Mouse (Mus musculus): Measurements from ENCODE around the gene 0610009B22Rik. TPM values are rescaled to one million over a fixed set of nuclear protein-coding genes. Genes with fewer than 3 reads are reported as not detected.
"Not testable (repeated sequence)": the region's sequence is repeated elsewhere in the genome, so short reads cannot be mapped to it uniquely, and the experiment has no call there.

0610009B22Rik gene
- total RNA-seq (2021): 10 to 100 TPM; 35.8 to 37.3 TPM
- long read RNA-seq, experiment 1, transcript 0610009B22Rik-201 (2 exons, 813 nt): major isoform, 49 of 53 reads
- long read RNA-seq, experiment 1, partial matches to known transcripts: 0 of 53 reads
- long read RNA-seq, experiment 1, other reads (novel, unspliced or antisense): 3 of 53 reads
- long read RNA-seq, experiment 2, transcript 0610009B22Rik-201 (2 exons, 813 nt): major isoform, 24 of 25 reads
- long read RNA-seq, experiment 2, partial matches to known transcripts: 0 of 25 reads
- long read RNA-seq, experiment 2, other reads (novel, unspliced or antisense): 1 of 25 reads

DNA sequence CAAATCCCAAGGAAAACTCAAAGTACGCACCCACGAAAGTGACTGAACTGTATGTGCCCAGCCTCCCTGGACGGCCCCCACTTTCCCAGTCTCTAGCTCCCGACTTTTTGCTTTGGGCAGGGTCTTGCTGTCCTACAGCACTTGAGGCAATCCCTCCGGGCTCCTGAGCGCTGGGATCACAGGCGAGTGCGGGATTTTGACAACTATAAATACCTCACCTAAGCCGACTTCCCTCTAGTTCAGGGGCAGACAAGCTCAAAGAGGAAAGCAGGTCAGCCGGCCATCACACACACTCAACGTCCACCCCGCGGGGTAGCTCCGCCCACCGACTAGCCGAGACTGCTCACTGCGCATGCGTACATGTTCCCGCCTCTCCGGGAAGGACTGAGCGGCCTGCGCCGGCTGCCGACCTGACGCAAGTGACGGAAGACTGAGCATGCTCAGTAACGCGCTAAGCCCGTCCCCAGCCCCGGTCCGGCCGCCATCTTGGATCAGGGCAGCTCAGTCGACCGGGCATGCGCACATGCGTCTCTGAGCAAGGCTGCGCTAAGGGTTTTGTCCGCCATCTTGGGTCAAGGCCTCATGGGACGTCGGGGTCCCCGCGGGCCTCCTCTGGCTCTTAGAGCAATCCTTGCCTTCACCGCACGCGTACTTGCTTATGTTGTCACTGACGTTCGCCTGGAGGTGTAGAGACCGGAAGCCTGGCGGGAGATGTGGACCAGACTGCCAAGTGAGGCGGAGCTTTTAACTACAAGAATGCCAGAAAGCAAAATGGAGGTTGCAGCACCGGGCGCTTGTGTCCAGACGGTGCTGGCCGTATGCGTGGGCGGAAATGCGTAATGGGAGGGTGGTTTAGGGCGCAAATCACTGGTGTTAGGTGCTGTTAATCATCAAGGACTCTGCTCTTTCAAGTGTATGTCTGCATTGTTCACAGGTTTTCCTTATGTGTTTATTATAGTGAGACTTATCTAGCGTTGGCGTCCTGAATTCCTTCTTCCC lies at the start of gene 0610009B22Rik:
0610009B22Rik (minus strand) TSS at position 545 of the 999 bp plus-strand sequence.
- intact Hi-C loops (cut with DNase I): loop anchor here (10.0 kb wide), 1 partner anchor 404 kb away; the partner anchor contains the start of gene Col23a1
- DNase-seq: peak; percentile 100

DNA sequence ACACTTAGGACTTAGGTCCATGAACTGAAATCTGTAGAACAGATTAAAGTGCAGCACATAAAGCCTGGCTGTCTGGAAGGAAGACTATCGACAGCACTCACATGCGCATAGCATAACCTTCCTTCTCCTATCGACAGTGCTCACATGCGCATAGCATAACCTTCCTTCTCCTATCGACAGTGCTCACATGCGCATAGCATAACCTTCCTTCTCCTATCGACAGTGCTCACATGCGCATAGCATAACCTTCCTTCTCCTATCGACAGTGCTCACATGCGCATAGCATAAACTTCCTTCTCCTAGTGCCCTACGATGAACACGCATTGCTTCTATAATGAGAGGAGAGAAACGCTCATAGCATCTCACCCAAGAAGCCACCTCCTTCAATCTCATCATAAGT lies 45.5 kb upstream of the 0610009B22Rik start:
- not testable (repeated sequence) for DNase-seq

DNA sequence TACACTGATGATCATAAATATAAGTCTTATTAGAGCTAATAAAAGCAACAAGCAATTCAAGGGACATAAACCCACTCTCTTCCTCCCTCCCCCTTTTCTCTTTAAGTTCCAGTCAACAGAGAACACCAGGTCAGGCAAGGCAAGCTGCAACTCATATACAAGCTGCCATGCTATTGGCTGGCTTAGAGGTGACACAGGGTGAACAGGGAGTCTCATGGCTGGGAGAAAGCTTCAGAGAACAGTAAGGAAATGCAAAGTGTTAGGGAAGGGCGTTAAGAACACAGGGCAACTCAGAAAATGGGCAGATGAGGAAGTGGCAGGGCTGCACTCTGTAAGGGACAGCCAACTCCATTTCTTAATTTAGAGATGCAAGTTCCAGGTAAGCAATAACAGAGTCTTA lies 44.2 kb upstream of the 0610009B22Rik start:
- DNase-seq: no peak
- intact Hi-C loops (cut with DNase I): loop anchor here (5.0 kb wide), 1 partner anchor 49 kb away; no protein-coding TSS in a partner anchor

More for the DNA sequence above, 45.5 kb upstream of the 0610009B22Rik start:
- intact Hi-C loops (cut with DNase I): loop anchor here (5.0 kb wide), 1 partner anchor 48 kb away; no protein-coding TSS in a partner anchor

DNA sequence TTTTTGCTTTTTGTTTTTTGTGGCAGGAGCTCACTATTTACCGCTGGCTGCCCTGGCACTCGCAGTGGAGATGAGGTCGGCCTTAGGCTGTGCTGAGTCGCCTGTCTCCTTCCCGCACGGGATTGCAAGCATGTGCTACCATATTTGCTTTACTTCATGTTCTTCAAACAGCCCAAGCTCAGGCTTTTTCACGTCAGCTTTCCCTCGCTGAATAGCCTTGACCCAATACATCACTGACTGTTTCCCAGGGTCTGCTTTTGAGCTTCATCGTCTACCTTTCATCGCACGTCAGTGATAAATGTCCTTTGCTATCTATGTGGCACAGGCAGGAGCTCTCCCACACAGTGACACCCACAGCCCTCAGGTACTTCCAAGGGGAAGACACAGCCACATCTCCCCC lies 32.4 kb upstream of the 0610009B22Rik start:
- intact Hi-C loops (cut with DNase I): no loop called here
- DNase-seq: no peak

DNA sequence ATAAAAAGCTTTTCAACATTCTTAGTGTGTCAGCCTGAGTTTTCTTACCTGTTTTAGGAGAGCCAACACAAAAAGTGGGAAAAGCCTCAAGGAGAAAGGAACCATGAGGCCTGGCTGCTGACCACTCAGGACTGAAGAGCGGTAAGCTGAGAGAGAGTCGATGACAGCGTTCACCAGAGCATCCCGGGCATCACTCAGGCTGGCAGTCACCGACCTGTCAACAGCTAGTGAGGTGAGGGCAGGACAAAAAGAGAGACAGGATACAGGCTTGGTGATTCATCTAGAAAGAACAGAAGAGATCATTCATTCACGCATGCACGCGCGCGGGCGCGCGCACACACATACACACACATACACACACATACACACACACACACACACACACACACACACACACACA lies 18.4 kb upstream of the 0610009B22Rik start:
- no peak for DNase-seq
- intact Hi-C loops (cut with DNase I): no loop called here

DNA sequence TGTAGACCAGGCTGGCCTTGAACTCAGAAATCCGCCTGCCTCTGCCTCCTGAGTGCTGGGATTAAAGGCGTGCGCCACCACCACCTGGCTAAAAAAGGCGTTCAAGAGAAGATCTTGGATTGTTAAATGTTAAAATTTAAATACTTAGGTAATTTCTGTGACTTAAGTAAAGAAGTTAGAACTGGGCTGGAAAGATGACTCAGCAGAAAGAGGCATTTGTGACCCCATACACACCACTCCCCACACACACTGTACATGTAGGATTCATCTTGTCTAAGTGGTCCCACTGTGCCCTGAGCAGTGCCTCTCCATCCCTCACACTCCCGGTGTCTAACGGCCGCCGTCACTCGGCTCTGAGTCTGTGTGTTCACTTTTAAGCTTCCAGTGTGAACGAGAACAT lies 17.8 kb upstream of the 0610009B22Rik start:
- no peak for DNase-seq
- intact Hi-C loops (cut with DNase I): no loop called here

DNA sequence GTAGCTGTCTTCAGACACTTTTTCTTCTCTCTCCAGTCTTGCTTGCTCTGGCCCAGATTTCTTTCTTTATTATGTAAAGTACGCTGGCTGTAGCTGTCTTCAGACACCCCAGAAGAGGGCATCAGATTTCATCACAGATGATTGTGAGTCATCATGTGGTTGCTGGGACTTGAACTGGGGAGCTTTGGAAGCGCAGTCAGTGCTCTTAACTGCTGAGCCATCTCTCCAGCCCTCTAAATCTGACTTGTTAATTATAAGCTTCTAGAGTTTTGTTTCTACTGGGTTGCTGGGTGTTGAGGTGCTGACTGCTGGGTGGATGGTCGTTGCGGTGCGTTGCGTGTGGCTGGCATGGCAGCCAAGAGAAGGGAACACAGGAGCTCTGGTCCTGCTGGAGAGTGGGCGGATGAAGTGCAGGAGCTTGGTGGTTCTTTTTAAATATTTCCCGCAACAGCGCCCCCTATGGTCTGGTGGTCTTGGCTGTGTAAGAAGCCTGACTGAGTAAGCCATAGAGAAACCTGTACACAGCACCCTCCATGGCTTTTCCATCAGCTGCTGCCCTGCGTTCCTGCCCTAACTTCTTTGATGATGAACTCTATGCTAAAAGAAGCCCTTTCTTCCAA lies 14.8 kb upstream of the 0610009B22Rik start:
- intact Hi-C loops (cut with DNase I): no loop called here
- DNase-seq: peak in 1 of 2 experiments; percentile 9

DNA sequence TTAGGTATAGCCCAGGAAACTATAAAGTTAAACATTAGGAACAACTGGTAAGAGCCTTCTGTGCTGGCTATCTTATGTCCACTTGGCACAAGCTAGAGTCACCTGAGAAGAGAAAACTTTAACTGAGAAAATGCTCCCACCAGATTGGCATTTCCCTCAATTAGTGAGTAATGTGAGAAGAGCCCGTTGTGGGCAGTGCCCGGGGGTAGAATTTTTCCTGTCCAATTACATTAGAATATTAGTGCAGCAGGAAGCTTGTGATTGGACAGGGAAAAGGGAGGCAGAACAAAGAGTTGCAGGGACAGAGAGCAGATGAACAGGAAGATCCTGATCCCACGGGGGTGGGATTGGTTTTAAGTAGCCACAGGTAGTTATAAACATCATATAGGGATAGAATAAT lies 14.2 kb upstream of the 0610009B22Rik start:
- intact Hi-C loops (cut with DNase I): no loop called here
- DNase-seq: no peak

DNA sequence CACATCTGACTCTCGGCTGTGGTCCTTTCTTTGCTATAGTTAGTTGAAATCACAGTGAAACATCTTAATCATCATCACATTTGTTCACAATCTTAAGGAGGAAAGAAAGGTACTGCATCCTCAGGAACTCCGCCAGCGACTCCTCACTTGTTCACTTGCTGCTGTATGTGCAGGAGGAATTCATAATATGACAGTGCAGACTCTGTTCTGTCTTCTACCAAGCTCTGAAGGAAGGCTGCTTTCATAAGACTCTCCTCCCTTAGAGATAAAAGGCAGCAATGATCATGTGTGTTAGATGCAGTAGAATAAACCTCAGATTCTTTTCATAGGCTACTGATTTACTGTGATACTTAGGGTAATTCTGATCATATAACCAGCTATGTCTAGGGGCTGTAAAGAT lies 6.3 kb upstream of the 0610009B22Rik start:
- intact Hi-C loops (cut with DNase I): no loop called here
- no peak for DNase-seq

DNA sequence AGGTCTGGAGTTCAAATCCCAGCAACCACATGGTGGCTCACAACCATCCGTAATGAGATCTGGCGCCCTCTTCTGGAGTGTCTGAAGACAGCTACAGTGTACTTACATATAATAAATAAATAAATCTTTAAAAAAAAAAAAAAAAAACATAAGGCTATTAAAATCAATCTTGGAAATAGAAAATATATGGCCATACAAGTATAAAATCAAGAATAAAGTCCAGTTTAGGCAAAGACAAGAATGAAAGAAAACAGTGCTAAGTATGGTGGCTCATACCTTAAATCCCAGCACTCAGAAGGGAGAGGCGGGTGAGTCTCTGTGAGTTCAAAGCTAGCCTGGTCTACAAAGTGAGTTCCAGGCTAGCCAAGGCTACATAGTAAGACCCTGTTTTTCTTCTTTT lies 1.9 kb upstream of the 0610009B22Rik start:
- DNase-seq; intact Hi-C loops (cut with DNase I): not testable (repeated sequence)

DNA sequence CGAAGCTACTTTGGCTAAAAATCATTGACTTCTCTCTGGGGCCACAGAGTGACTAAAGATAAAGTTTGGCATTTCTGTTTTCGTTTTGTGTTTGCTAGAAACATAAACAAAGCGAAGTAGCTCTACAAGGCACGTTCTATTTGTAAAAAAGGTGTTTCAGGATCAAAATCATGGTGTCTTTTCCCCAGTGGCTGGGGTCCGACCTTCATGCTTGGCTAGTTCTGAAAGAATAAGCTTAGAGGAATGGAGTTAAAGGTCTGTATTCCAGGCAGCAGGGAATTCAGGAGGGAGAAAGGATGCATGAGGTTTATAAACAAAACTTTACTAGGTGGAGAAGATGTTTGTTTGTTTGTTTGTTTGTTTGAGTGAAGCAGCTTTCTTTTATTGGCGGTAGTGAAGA lies 669 bp upstream of the 0610009B22Rik start:
- DNase-seq: no peak
- intact Hi-C loops (cut with DNase I): loop anchor here (10.0 kb wide), 1 partner anchor 405 kb away; the partner anchor contains the start of gene Col23a1

DNA sequence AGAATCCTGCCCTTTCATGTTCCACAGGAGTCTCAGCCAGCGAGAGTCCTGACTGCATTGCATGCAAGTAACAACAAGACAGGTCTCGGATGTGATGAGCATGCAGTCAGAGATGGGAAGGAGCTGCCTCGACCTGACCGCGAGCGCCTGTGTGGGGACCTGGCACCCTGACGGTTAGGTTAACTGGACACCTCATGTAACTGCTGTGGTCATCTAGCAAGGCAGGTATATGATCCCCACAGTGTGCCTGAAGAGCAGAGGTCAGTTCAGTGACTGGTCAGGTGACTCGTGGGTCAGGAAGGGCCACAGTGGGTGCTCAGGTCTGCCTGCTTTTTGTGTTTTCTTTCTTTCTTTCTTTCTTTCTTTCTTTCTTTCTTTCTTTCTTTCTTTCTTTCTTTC lies 6.7 kb downstream of the 0610009B22Rik start:
- intact Hi-C loops (cut with DNase I): loop anchor here (1.0 to 10.0 kb wide), 3 partner anchors 35 to 397 kb away; partner anchors contain the start of gene Col23a1
- no peak for DNase-seq

DNA sequence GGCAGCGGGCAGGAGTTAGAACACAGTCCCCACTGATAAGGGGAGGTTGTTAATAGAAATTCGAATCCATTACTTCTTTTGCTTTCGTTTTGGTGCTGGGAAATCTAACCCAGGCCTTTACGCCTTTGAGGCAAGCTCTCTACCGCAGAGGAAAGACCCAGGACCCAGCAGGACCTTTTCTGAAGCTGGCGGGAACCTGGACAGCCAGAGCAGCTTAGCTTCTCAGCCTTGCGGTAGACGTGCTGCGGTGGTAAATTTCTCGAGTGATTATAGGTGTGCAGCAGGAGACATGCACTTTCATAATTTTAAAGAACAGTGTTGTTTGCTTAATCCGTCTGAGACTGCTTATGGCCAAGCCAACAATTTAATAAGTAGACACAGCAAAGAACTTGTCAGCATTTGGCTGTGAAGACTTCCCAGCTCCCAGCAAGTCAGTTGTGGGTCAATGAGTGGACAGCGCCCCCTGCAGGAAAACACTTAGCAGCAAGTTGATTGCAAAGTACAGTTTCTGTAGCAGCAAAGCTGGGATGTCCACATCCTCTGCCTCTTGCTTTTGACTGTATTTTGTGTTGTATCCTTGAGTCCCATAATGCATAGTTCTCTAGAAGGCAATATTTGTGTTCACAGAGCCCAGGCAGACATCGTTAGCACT lies 7.2 kb downstream of the 0610009B22Rik start:
- peak; percentile 87 to 94 for DNase-seq
- intact Hi-C loops (cut with DNase I): loop anchor here (1.0 to 10.0 kb wide), 3 partner anchors 34 to 397 kb away; partner anchors contain the start of gene Col23a1

DNA sequence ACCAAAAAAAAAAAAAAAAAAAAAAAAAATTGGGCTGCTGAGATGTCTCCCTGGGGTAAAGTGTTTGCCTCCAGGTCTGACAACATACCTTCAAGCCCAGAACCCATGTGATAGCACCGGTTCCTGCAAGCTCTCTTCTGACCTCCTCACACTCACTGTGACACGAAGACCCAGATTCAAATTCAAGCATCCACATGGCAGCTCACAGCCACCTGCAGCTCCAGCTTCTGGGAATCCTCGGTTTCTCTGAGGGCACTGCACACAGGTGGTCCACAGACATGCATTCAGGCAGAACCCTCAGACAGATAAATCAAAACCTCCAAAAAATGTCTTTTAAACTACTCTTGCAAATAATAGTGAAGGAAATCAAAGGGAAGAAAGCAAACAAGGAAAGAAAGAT lies 9.2 kb downstream of the 0610009B22Rik start:
- intact Hi-C loops (cut with DNase I): no loop called here
- no peak for DNase-seq

DNA sequence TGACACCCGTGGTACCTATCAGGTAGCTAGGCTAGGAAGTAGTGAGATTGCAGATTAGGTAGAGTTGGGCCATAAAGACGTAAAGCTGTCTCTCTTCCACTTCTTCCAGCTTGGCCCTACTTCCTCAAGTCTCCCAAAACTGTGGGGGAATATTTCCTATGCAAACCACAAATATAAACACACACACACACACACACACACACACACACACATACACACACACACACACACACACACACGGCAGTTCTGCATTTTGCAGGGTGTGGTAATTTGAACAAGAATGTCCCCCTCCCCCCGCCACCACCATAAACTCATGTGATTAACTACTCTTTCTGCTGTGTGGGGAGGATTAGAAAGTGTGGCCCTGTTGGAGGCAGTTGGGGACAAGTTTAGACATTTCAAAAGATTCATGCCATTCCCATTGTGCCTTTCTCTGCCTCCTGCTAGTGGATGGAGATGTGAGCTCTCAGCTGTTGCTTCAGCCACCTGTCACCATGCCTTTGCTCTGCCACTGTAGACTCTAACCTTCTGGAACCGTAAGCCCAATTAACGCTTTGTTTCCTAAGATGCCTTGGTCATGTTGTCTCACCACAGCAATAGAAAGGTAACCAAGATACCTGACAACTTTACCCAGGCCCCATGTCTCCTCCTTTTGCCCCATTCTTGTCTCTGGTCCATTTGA lies 10.8 kb downstream of the 0610009B22Rik start:
- DNase-seq: no peak
- intact Hi-C loops (cut with DNase I): no loop called here

DNA sequence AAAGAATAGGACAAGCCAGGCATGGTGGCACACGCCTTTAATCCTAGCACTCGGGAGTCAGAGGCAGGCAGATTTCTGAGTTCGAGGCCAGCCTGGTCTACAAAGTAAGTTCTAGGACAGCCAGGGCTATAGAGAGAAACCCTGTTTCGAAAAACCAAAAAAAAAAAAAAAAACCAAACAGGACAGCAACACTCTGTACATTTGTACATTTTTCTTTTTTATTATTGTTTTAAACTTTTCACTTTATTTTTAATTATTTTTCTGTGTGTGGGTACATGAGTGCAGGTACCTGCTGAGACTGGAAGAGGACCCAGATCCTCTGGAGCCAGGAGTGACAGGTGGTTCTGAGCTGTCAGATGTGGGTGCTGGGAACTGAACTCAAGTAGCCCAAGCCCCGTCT lies 13.3 kb downstream of the 0610009B22Rik start:
- DNase-seq: no peak
- intact Hi-C loops (cut with DNase I): no loop called here

DNA sequence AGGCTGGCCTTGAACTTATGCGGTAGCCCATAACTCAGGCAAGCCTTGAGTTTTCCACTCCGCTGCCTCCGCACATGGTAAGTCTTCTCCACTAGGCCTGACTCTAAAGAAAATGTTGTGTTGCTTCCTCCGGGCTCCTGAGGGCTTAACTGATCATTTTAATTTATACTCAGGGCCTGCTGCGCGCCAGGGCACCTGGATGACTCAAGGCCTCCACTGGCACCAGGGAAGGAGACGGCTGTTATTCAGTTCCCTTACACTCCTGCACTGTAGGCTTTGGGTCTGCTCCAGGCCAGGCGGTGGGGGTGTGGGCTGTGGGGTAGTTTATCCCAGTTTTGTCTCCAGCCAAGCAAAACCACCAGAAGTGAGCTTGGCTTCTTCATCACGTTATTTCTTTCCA lies 15.4 kb downstream of the 0610009B22Rik start:
- no peak for DNase-seq
- intact Hi-C loops (cut with DNase I): no loop called here

DNA sequence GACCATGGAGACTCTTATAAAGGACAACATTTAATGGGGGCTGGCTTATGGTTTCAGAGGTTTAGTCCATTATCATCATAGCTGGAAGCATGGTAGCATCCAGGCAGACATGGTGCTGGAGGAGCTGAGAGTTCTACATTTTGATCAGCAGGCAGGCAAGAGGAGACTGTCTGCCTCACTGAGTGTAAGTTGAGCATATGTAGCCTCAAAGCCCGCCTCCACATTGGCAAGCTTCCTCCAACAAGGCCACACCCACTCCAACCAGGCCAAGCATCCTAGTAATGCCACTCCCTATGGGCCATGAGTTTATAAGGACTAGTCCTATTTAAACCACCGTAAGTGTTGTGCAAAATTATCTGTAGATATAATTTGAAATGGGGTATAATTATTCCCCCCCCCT lies 17.3 kb downstream of the 0610009B22Rik start:
- DNase-seq: no peak
- intact Hi-C loops (cut with DNase I): no loop called here

DNA sequence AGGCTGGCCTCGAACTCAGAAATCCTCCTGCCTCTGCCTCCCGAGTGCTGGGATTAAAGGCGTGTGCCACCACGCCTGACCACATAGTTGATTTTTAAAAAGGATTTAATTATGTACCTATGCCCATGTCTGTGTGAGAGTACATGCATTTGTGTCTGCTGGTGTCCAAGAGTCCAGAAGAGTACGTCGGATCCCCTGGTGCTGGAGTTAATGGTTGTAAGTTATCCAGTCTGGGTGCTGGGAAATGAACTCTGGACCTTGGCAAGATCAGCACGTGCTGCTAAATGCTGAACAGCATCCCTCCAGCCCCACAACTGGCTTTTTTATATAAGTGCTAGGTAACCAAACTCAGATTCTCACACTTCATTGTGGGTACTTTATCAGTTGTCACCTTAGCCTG lies 17.8 kb downstream of the 0610009B22Rik start:
- intact Hi-C loops (cut with DNase I): no loop called here
- DNase-seq: no peak
